Mouse (Mus musculus): ENCODE results near the gene Stab1. TPM values are rescaled to one million over a fixed set of nuclear protein-coding genes. Genes with fewer than 3 reads are reported as not detected.
A peak's percentile ranks its signal among the peaks of the same experiment; 100 is the strongest.

Stab1 gene
- polyA plus RNA-seq, 1 experiment from 2014 or later, result 32.3 TPM

GRCm38 (mm10) chr14:31160196-31161150 lies 8.0 kb downstream of the Stab1 start:
- no peak overlapping the region for H3K27ac ChIP-seq
- no peak overlapping the region for H3K4me3 ChIP-seq (replicated peaks)
- H3K27me3 ChIP-seq (replicated peaks), result no peaks in the 10 kb centered on the region
- H3K4me1 ChIP-seq (replicated peaks), result no peaks in the 10 kb centered on the region
- 66% methylated on average over 27 of the region's 27 CpGs for WGBS
- no peak overlapping the region for H3K9ac ChIP-seq
- H3K4me2 ChIP-seq (replicated peaks), result peak overlapping the region; percentile 31; the same call in 1 of the 2 replicates
- ATAC-seq, result peak; percentile 71
- no peaks in the 10 kb centered on the region for H3K9me3 ChIP-seq
- no peaks in the 10 kb centered on the region for H3K36me3 ChIP-seq

GRCm38 (mm10) chr14:31145694-31146093 lies 22.7 kb downstream of the Stab1 start:
- H3K9me3 ChIP-seq, result no peaks in the 10 kb centered on the region
- ATAC-seq, result no peak
- no peaks in the 10 kb centered on the region; the same call in 1 of the 2 replicates for H3K27me3 ChIP-seq (replicated peaks)
- no peak overlapping the region for H3K4me2 ChIP-seq (replicated peaks)
- 89% methylated on average over 11 of the region's 11 CpGs for WGBS
- H3K4me1 ChIP-seq (replicated peaks), result no peaks in the 10 kb centered on the region
- no peak overlapping the region for H3K4me3 ChIP-seq (replicated peaks)
- no peak overlapping the region for H3K9ac ChIP-seq
- H3K36me3 ChIP-seq, result peaks cover 9% of the 10 kb centered on the region; the same call in 1 of the 2 replicates
- H3K27ac ChIP-seq, result no peak overlapping the region

GRCm38 (mm10) chr14:31141011-31141410 lies 27.4 kb downstream of the Stab1 start:
- 96% methylated on average over 14 of the region's 14 CpGs for WGBS
- Histone ChIP-seq H3K36me3 (peaks cover 47% of the 10 kb centered on the region), H3K4me1 (replicated peaks) (no peaks in the 10 kb centered on the region), H3K27me3 (replicated peaks) (no peaks in the 10 kb centered on the region), H3K9me3 (no peaks in the 10 kb centered on the region), H3K27ac (no peak overlapping the region), H3K4me2 (replicated peaks) (no peak overlapping the region), H3K9ac (no peak overlapping the region), H3K4me3 (replicated peaks) (no peak overlapping the region)
- no peak for ATAC-seq

GRCm38 (mm10) chr14:31140141-31140540 lies 28.3 kb downstream of the Stab1 start:
- 91% methylated on average over 15 of the region's 15 CpGs for WGBS
- Histone ChIP-seq H3K4me3 (replicated peaks) (no peak overlapping the region), H3K27me3 (replicated peaks) (no peaks in the 10 kb centered on the region), H3K4me1 (replicated peaks) (no peaks in the 10 kb centered on the region), H3K27ac (no peak overlapping the region), H3K9ac (no peak overlapping the region), H3K4me2 (replicated peaks) (no peak overlapping the region), H3K36me3 (peaks cover 56% of the 10 kb centered on the region), H3K9me3 (no peaks in the 10 kb centered on the region)
- no peak for ATAC-seq

GRCm38 (mm10) chr14:31139666-31140065 lies 28.8 kb downstream of the Stab1 start:
- H3K4me2 ChIP-seq (replicated peaks), result no peak overlapping the region
- H3K9me3 ChIP-seq, result no peaks in the 10 kb centered on the region
- H3K27me3 ChIP-seq (replicated peaks), result no peaks in the 10 kb centered on the region
- H3K36me3 ChIP-seq, result peaks cover 59% of the 10 kb centered on the region
- ATAC-seq, result no peak
- 0 out of 2 replicates have a peak, but pooled peaks cover 2% of the 10 kb centered on the region for H3K4me1 ChIP-seq (replicated peaks)
- no peak overlapping the region for H3K27ac ChIP-seq
- no peak overlapping the region for H3K4me3 ChIP-seq (replicated peaks)
- H3K9ac ChIP-seq, result no peak overlapping the region
- 91% methylated on average over 12 of the region's 12 CpGs for WGBS

GRCm38 (mm10) chr14:31138897-31139429 lies 29.5 kb downstream of the Stab1 start:
- H3K36me3 ChIP-seq, result peaks cover 62% of the 10 kb centered on the region
- WGBS, result 90% methylated on average over 9 of the region's 9 CpGs
- no peak for ATAC-seq

GRCm38 (mm10) chr14:31138219-31138896 lies 30.1 kb downstream of the Stab1 start:
- Histone ChIP-seq H3K27me3 (replicated peaks) (no peaks in the 10 kb centered on the region), H3K4me1 (replicated peaks) (peaks cover 13% of the 10 kb centered on the region), H3K4me2 (replicated peaks) (no peak overlapping the region), H3K4me3 (replicated peaks) (no peak overlapping the region), H3K36me3 (peaks cover 62% of the 10 kb centered on the region), H3K9ac (no peak overlapping the region), H3K27ac (no peak overlapping the region), H3K9me3 (no peaks in the 10 kb centered on the region)
- ATAC-seq, result no peak
- WGBS, result 85% methylated on average over 27 of the region's 35 CpGs

More at GRCm38 (mm10) chr14:31138897-31139429, 29.5 kb downstream of the Stab1 start:
- no peak overlapping the region for H3K9ac ChIP-seq
- H3K9me3 ChIP-seq, result no peaks in the 10 kb centered on the region
- no peak overlapping the region for H3K4me3 ChIP-seq (replicated peaks)
- H3K27ac ChIP-seq, result no peak overlapping the region
- peaks cover 9% of the 10 kb centered on the region for H3K4me1 ChIP-seq (replicated peaks)
- no peaks in the 10 kb centered on the region for H3K27me3 ChIP-seq (replicated peaks)
- H3K4me2 ChIP-seq (replicated peaks), result no peak overlapping the region

GRCm38 (mm10) chr14:31137791-31138190 lies 30.6 kb downstream of the Stab1 start:
- no peaks in the 10 kb centered on the region for H3K9me3 ChIP-seq
- no peaks in the 10 kb centered on the region for H3K27me3 ChIP-seq (replicated peaks)
- WGBS, result 82% methylated on average over 11 of the region's 11 CpGs
- H3K4me2 ChIP-seq (replicated peaks), result no peak overlapping the region
- peaks cover 19% of the 10 kb centered on the region for H3K4me1 ChIP-seq (replicated peaks)
- H3K4me3 ChIP-seq (replicated peaks), result no peak overlapping the region
- H3K36me3 ChIP-seq, result peaks cover 62% of the 10 kb centered on the region
- ATAC-seq, result no peak
- H3K9ac ChIP-seq, result no peak overlapping the region
- H3K27ac ChIP-seq, result no peak overlapping the region

GRCm38 (mm10) chr14:31137281-31137595 lies 31.2 kb downstream of the Stab1 start:
- H3K27ac ChIP-seq, result no peak overlapping the region
- no peak overlapping the region for H3K4me3 ChIP-seq (replicated peaks)
- ATAC-seq, result no peak
- no peak overlapping the region; the same call in 1 of the 2 replicates for H3K9ac ChIP-seq
- peaks cover 25% of the 10 kb centered on the region for H3K4me1 ChIP-seq (replicated peaks)
- H3K36me3 ChIP-seq, result peaks cover 62% of the 10 kb centered on the region
- 83% methylated on average over 10 of the region's 10 CpGs for WGBS
- H3K4me2 ChIP-seq (replicated peaks), result no peak overlapping the region
- no peaks in the 10 kb centered on the region for H3K9me3 ChIP-seq
- no peaks in the 10 kb centered on the region for H3K27me3 ChIP-seq (replicated peaks)

GRCm38 (mm10) chr14:31136411-31137280 lies 31.8 kb downstream of the Stab1 start:
- WGBS, result 89% methylated on average over 26 of the region's 26 CpGs
- no peak for ATAC-seq
- Histone ChIP-seq H3K4me3 (replicated peaks) (no peak overlapping the region), H3K9me3 (no peaks in the 10 kb centered on the region), H3K4me1 (replicated peaks) (peaks cover 29% of the 10 kb centered on the region), H3K36me3 (peaks cover 57% of the 10 kb centered on the region), H3K27ac (no peak overlapping the region), H3K4me2 (replicated peaks) (no peak overlapping the region), H3K27me3 (replicated peaks) (no peaks in the 10 kb centered on the region), H3K9ac (no peak overlapping the region; the same call in 1 of the 2 replicates)

- H3K4me3 ChIP-seq (replicated peaks), result no peak overlapping the region
- no peaks in the 10 kb centered on the region for H3K27me3 ChIP-seq (replicated peaks)
- H3K4me2 ChIP-seq (replicated peaks), result no peak overlapping the region
- peaks cover 53% of the 10 kb centered on the region for H3K36me3 ChIP-seq
- 95% methylated on average over 34 of the region's 34 CpGs for WGBS
- H3K4me1 ChIP-seq (replicated peaks), result peaks cover 29% of the 10 kb centered on the region
- no peak overlapping the region for H3K9ac ChIP-seq
- no peak for ATAC-seq
- no peaks in the 10 kb centered on the region for H3K9me3 ChIP-seq
- H3K27ac ChIP-seq, result no peak overlapping the region
Observed at GRCm38 (mm10) chr14:31135495-31136410, 32.7 kb downstream of the Stab1 start.

Measured in intestine, embryonic 15.5 days (tissue).